8 mouse cellular contexts compared by ENCODE assay signal in the genomic region with DNA sequence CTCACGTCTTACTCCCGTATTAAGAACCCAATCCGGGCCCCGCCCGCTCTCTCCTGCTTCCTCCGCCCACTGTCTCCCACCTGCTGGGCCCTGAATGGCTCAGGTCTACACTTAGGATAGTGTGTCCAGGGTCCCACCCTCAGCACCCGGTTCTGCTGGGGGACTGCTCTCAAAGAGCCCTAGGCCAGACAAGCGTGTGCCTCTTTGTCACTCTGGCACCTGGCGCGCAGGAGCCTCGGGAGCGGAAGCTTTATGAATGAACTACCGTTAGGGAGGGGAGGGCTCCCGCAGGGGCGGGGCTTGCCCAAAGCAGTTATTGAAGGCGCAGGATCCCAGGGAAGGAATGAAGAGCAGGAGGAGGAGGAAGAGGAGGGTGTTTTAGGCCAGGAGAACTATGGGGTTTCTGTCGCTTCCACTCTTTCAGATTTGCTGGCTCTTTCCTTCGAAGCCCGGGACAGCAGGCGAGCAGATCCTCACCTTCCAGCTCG. TPM values are rescaled to one million over a fixed set of nuclear protein-coding genes. Genes with fewer than 3 reads are reported as not detected.
DNase-seq lines count a peak whose midpoint lies in the region; ATAC-seq and TF ChIP-seq lines count a peak whose summit lies in the region.

No protein-coding gene starts in this region.

- H3K4me2 ChIP-seq in forebrain, embryonic 16.5 days (ENCODE audit: low read length), result peak overlapping the region; percentile 97
- H3K4me2 ChIP-seq in hindbrain, embryonic 13.5 days, result peak overlapping the region; percentile 93

- H3K27me3 ChIP-seq in MEL (ENCODE audit: control insufficient read depth in 1 of 2, insufficient read depth in 2 of 2, low read length in 2 of 2), result no peaks in the 10 kb centered on the region
- no peaks in the 10 kb centered on the region for H3K27me3 ChIP-seq in forebrain, embryonic 16.5 days (replicated peaks; ENCODE audit: control insufficient read depth, insufficient read depth, low read length)
- H3K27me3 ChIP-seq in hindbrain, embryonic 13.5 days, result no peaks in the 10 kb centered on the region

- peak; percentile 93 for DNase-seq in MEL (ENCODE audit: low read depth, low spot score)
- peak; percentile 56 to 64 for DNase-seq in layer of hippocampus, postnatal 36 days
- peak; percentile 72 for DNase-seq in lung, postnatal 36 days
- DNase-seq in retina, postnatal 1 day, result peak; percentile 77
- peak; percentile 81 to 83 for DNase-seq in thymus, postnatal 36 days

- TF ChIP-seq EP300 in MEL (IDR thresholded peaks at IDR 0.05; ENCODE audit: low read depth in 1 of 2, low read length in 2 of 2), result peak in 1 of 2 experiments; percentile 53; a peak in 2 of 4 replicates

- peaks cover 17% of the 10 kb centered on the region for H3K79me2 ChIP-seq in MEL (ENCODE audit: control insufficient read depth, insufficient read depth, low read length, poor library complexity)

- 0 out of 2 replicates have a peak, but pooled peaks have one; percentile 5 for ATAC-seq in cerebellum, adult (ENCODE audit: insufficient number of reproducible peaks, low FRiP score, low TSS enrichment)
- ATAC-seq in forebrain, embryonic 16.5 days, result peak; percentile 76
- peak; percentile 59 for ATAC-seq in hindbrain, embryonic 13.5 days (ENCODE audit: low FRiP score)

- peak; percentile 65 to 97 for TF ChIP-seq POLR2A in MEL (IDR thresholded peaks at IDR 0.05; ENCODE audit: control insufficient read depth in 1 of 2, insufficient read depth in 1 of 2, low read depth in 1 of 2, low read length in 2 of 2, poor library complexity in 1 of 2)

- no peaks in the 10 kb centered on the region for H3K9me3 ChIP-seq in MEL (replicated peaks; ENCODE audit: insufficient read depth, low read length)
- no peaks in the 10 kb centered on the region for H3K9me3 ChIP-seq in forebrain, embryonic 16.5 days (ENCODE audit: control insufficient read depth, low read length)
- no peaks in the 10 kb centered on the region for H3K9me3 ChIP-seq in hindbrain, embryonic 13.5 days

- H3K9ac ChIP-seq in MEL (ENCODE audit: control insufficient read depth, low read depth, low read length, poor library complexity, severe bottlenecking), result peak overlapping the region; percentile 97
- H3K9ac ChIP-seq in forebrain, embryonic 16.5 days (replicated peaks; ENCODE audit: low read depth, low read length), result peak overlapping the region; percentile 98
- peak overlapping the region; percentile 95 for H3K9ac ChIP-seq in hindbrain, embryonic 13.5 days

- peak overlapping the region; percentile 70 for H3K27ac ChIP-seq in MEL (ENCODE audit: control insufficient read depth, low read depth, low read length)
- peak overlapping the region; percentile 87 for H3K27ac ChIP-seq in forebrain, embryonic 16.5 days (ENCODE audit: low read length)
- peak overlapping the region; percentile 90 for H3K27ac ChIP-seq in hindbrain, embryonic 13.5 days

- peak overlapping the region; percentile 84 to 85 for H3K4me3 ChIP-seq in MEL (ENCODE audit: control insufficient read depth in 1 of 2, insufficient read depth in 1 of 2, low read depth in 2 of 2, low read length in 2 of 2)
- peak overlapping the region; percentile 96 for H3K4me3 ChIP-seq in forebrain, embryonic 16.5 days (replicated peaks; ENCODE audit: low read length)
- peak overlapping the region; percentile 81 for H3K4me3 ChIP-seq in hindbrain, embryonic 13.5 days

- TF ChIP-seq CTCF in MEL (IDR thresholded peaks at IDR 0.05 in 2 of 3, conservative IDR thresholded peaks at IDR 0.05 in 1 of 3; ENCODE audit: control insufficient read depth in 1 of 3, insufficient read depth in 1 of 3, low read depth in 2 of 3, low read length in 3 of 3, poor library complexity in 1 of 3, severe bottlenecking in 1 of 3), result no peak

- H3K36me3 ChIP-seq in MEL (ENCODE audit: control insufficient read depth in 1 of 2, insufficient read depth in 2 of 2, low read length in 2 of 2), result peaks cover 14 to 23% of the 10 kb centered on the region in 2 experiments
- 0 out of 2 replicates have a peak, but pooled peaks cover 5% of the 10 kb centered on the region for H3K36me3 ChIP-seq in forebrain, embryonic 16.5 days (ENCODE audit: control insufficient read depth, insufficient read depth)
- H3K36me3 ChIP-seq in hindbrain, embryonic 13.5 days, result peaks cover 39% of the 10 kb centered on the region

- WGBS in forebrain, embryonic 16.5 days, result under 1% methylated on average over 21 of the region's 21 CpGs
- under 1% methylated on average over 21 of the region's 21 CpGs for WGBS in hindbrain, embryonic 13.5 days

- no peak for TF ChIP-seq RAD21 in MEL (IDR thresholded peaks at IDR 0.05; ENCODE audit: low read depth, low read length)

- H3K4me1 ChIP-seq in MEL (ENCODE audit: control insufficient read depth in 1 of 2, insufficient read depth in 2 of 2, low read length in 2 of 2), result peaks cover 4 to 29% of the 10 kb centered on the region in 2 experiments
- peaks cover 19% of the 10 kb centered on the region for H3K4me1 ChIP-seq in forebrain, embryonic 16.5 days (replicated peaks; ENCODE audit: control insufficient read depth, insufficient read depth, low read length)
- peaks cover 23% of the 10 kb centered on the region for H3K4me1 ChIP-seq in hindbrain, embryonic 13.5 days (replicated peaks)

TF ChIP-seq in MEL, 35 proteins besides CTCF, POLR2A, EP300 and RAD21 (continues in another document):
- TF ChIP-seq E2F4 (IDR thresholded peaks at IDR 0.05; ENCODE audit: borderline replicate concordance, low read depth, low read length) (peak; percentile 10; the same call in 1 of the 2 replicates), ETS1 (IDR thresholded peaks at IDR 0.05; ENCODE audit: low read depth, low read length) (no peak), MXI1 (IDR thresholded peaks at IDR 0.05; ENCODE audit: low read depth, low read length) (peak; percentile 71), POLR2AphosphoS2 (IDR thresholded peaks at IDR 0.05; ENCODE audit: low read length) (peak; percentile 89; the same call in 1 of the 2 replicates), MYB (IDR thresholded peaks at IDR 0.05; ENCODE audit: low read depth, low read length) (peak; percentile 69), JUND (IDR thresholded peaks at IDR 0.05; ENCODE audit: low read depth, low read length) (no peak), SIN3A (IDR thresholded peaks at IDR 0.05; ENCODE audit: low read length) (peak; percentile 72; the same call in 1 of the 2 replicates), TBP (IDR thresholded peaks at IDR 0.05; ENCODE audit: low read depth, low read length) (peak; percentile 84), TCF12 (IDR thresholded peaks at IDR 0.05; ENCODE audit: low read depth, low read length) (peak; percentile 65), USF1 (IDR thresholded peaks at IDR 0.05; ENCODE audit: low read depth, low read length) (0 out of 2 replicates have a peak, but pooled peaks have one; percentile 11), GATA1 (IDR thresholded peaks at IDR 0.05; ENCODE audit: low read depth, low read length) (no peak), GABPA (IDR thresholded peaks at IDR 0.05; ENCODE audit: low read depth, low read length) (no peak), MEF2A (IDR thresholded peaks at IDR 0.05; ENCODE audit: extremely low read depth, insufficient replicate concordance, low read depth, low read length, poor library complexity, severe bottlenecking) (no peak), SMC3 (IDR thresholded peaks at IDR 0.05; ENCODE audit: low read depth, low read length) (no peak), ZNF384 (IDR thresholded peaks at IDR 0.05; ENCODE audit: low read depth, low read length) (no peak), ELF1 (IDR thresholded peaks at IDR 0.05; ENCODE audit: low read depth, low read length) (peak; percentile 33; the same call in 1 of the 2 replicates)

RNA-seq across cellular contexts. Expression of a gene that starts 21.2 kb away (rescaled TPM):
- 31.7 and 31.8 TPM in 2 replicates for total RNA-seq in MEL (2012; rRNA removed)
- polyA plus RNA-seq in MEL (2012; ENCODE audit: insufficient read depth in 1 of 2, insufficient read length in 2 of 2, low read depth in 1 of 2, low replicate concordance in 2 of 2, missing spikeins in 1 of 2), result 10 to 100 TPM in 1 of 2 experiments, not detected in 1; 49.6 TPM
- 16.6 and 16.8 TPM in 2 replicates for polyA plus RNA-seq in forebrain, embryonic 16.5 days (2015; fragmentation: Nextera tagmentation; extraction: Ambion mirVana)
- 14.8 and 15.9 TPM in 2 replicates for polyA plus RNA-seq in hindbrain, embryonic 13.5 days (2015; fragmentation: Nextera tagmentation; extraction: Ambion mirVana)
- total RNA-seq in layer of hippocampus, postnatal 36 days (2021), result 1 to 10 TPM; 6.6 to 7.5 TPM

RNA-seq across cellular contexts. Expression of a gene that starts 33.1 kb away (rescaled TPM):
- 0.12 TPM in 1 of 2 replicates, not detected in the other for total RNA-seq in MEL (2012; rRNA removed)
- 1 to 10 TPM in 1 of 2 experiments, not detected in 1; 1.3 TPM for polyA plus RNA-seq in MEL (2012; ENCODE audit: insufficient read depth in 1 of 2, insufficient read length in 2 of 2, low read depth in 1 of 2, low replicate concordance in 2 of 2, missing spikeins in 1 of 2)
- 15.3 and 17.6 TPM in 2 replicates for polyA plus RNA-seq in forebrain, embryonic 16.5 days (2015; fragmentation: Nextera tagmentation; extraction: Ambion mirVana)
- 12.7 and 13.2 TPM in 2 replicates for polyA plus RNA-seq in hindbrain, embryonic 13.5 days (2015; fragmentation: Nextera tagmentation; extraction: Ambion mirVana)
- total RNA-seq in layer of hippocampus, postnatal 36 days (2021), result 1 to 10 TPM; 3.4 to 4.2 TPM

RNA-seq across cellular contexts. Expression of a gene that starts 36.0 kb away (rescaled TPM):
- total RNA-seq in MEL (2012; rRNA removed), result not detected in 2 replicates
- not detected for polyA plus RNA-seq in MEL (2012; ENCODE audit: insufficient read depth in 1 of 2, insufficient read length in 2 of 2, low read depth in 1 of 2, low replicate concordance in 2 of 2, missing spikeins in 1 of 2)
- polyA plus RNA-seq in forebrain, embryonic 16.5 days (2015; fragmentation: Nextera tagmentation; extraction: Ambion mirVana), result 0.11 and 0.77 TPM in 2 replicates
- 0.18 and 0.21 TPM in 2 replicates for polyA plus RNA-seq in hindbrain, embryonic 13.5 days (2015; fragmentation: Nextera tagmentation; extraction: Ambion mirVana)
- total RNA-seq in layer of hippocampus, postnatal 36 days (2021), result 1 to 10 TPM in 1 of 2 experiments, under 1 TPM in 1; 0.60 to 1.0 TPM

RNA-seq across cellular contexts. Expression of a gene that starts 54.4 kb away (rescaled TPM):
- total RNA-seq in MEL (2012; rRNA removed), result 51.0 and 54.1 TPM in 2 replicates
- 10 to 100 TPM in 1 of 2 experiments, not detected in 1; 57.9 TPM for polyA plus RNA-seq in MEL (2012; ENCODE audit: insufficient read depth in 1 of 2, insufficient read length in 2 of 2, low read depth in 1 of 2, low replicate concordance in 2 of 2, missing spikeins in 1 of 2)
- 418 and 445 TPM in 2 replicates for polyA plus RNA-seq in forebrain, embryonic 16.5 days (2015; fragmentation: Nextera tagmentation; extraction: Ambion mirVana)
- polyA plus RNA-seq in hindbrain, embryonic 13.5 days (2015; fragmentation: Nextera tagmentation; extraction: Ambion mirVana), result 448 and 460 TPM in 2 replicates
- 100 to 1,000 TPM; 342 to 359 TPM for total RNA-seq in layer of hippocampus, postnatal 36 days (2021)

RNA-seq across cellular contexts. Expression of a gene that starts 55.5 kb away (rescaled TPM):
- 14.3 and 18.1 TPM in 2 replicates for total RNA-seq in MEL (2012; rRNA removed)
- 10 to 100 TPM in 1 of 2 experiments, not detected in 1; 14.5 TPM for polyA plus RNA-seq in MEL (2012; ENCODE audit: insufficient read depth in 1 of 2, insufficient read length in 2 of 2, low read depth in 1 of 2, low replicate concordance in 2 of 2, missing spikeins in 1 of 2)
- polyA plus RNA-seq in forebrain, embryonic 16.5 days (2015; fragmentation: Nextera tagmentation; extraction: Ambion mirVana), result 11.8 and 14.1 TPM in 2 replicates
- 14.3 and 15.2 TPM in 2 replicates for polyA plus RNA-seq in hindbrain, embryonic 13.5 days (2015; fragmentation: Nextera tagmentation; extraction: Ambion mirVana)
- total RNA-seq in layer of hippocampus, postnatal 36 days (2021), result 10 to 100 TPM; 25.2 to 25.9 TPM

Comparison
In these comparisons a context has a peak if more than half of its experiments do, and no peak if none do; other contexts are left out.
1. Peak in every context shown above with its lines: DNase-seq, ATAC-seq, H3K4me3 ChIP-seq and H3K27ac ChIP-seq.
2. ATAC-seq: peak in every context shown above with its lines; median percentile 76 in forebrain, embryonic 16.5 days; 59 in hindbrain, embryonic 13.5 days; 5 in cerebellum, adult.